Mouse (Mus musculus): ENCODE measurements at regions not wholly inside any gene's neighbourhood (a gene's known extent, or its start where the extent isn't known, plus 50 kb on each side); places are given as distances from the start of the nearest gene placed in this dataset.
A peak's percentile ranks its signal among the peaks of the same experiment; 100 is the strongest.

DNA sequence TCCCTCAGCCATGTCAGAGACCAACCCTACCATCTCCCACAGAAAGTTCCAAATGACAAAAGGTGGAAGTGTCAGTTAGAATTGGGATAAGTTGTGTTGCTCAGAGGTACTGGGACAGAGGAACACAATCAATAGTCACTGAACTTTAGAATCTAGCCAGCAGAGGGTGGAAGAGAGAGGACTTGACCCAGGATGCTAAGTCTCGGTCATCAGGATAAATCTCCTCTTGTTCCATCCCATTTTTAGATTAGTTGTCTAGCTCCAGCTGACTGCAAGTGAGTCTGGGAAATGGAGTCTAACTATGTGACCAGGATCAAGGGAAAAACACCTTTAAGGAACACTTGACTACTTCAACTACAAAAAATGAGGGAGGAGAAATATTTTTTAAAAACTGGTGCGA is 91.5 kb downstream of the Fam84b start:
- DNase-seq (ENCODE audit: low spot score) (no peak), ATAC-seq (replicated peaks; ENCODE audit: low FRiP score, low TSS enrichment, low read depth) (no peak)
- Histone ChIP-seq H3K4me1 (replicated peaks; ENCODE audit: control insufficient read depth, insufficient read depth, low read length) (no peaks in the 10 kb centered on the region), H3K4me2 (ENCODE audit: low read length) (no peak overlapping the region), H3K4me3 (ENCODE audit: low read depth, low read length) (no peak overlapping the region), H3K9ac (ENCODE audit: low read length) (no peak overlapping the region), H3K36me3 (ENCODE audit: control insufficient read depth, insufficient read depth, low read length) (no peaks in the 10 kb centered on the region), H3K27me3 (replicated peaks; ENCODE audit: control insufficient read depth, insufficient read depth, low read length) (no peaks in the 10 kb centered on the region), H3K9me3 (ENCODE audit: control insufficient read depth, low read length) (no peaks in the 10 kb centered on the region), H3K27ac (ENCODE audit: low read depth) (no peak overlapping the region)
- 64% methylated on average over 2 of the region's 2 CpGs for WGBS

DNA sequence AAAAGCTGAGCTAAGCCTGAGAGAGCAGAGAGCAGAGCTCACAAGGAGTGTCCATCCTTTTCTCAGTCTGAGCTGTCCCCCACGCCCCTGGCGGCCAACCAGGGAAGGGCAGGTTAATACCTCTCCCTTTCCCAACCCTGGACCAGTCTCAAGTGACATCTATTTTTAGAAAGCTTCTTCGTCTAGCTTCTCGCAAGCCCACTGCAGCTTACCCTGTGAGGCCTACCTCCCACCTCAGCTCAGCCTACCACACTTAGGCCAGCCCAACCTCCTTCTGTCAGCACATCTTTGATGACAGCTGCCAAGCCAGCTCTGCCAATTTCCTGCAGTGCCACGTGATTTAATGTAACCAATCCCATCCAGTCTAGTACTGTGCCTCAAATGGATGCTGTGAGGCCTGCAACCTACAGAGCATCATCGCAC is 93.6 kb downstream of the Fam84b start:
- Histone ChIP-seq H3K27ac (ENCODE audit: low read depth) (no peak overlapping the region), H3K9me3 (ENCODE audit: control insufficient read depth, low read length) (no peaks in the 10 kb centered on the region), H3K4me3 (ENCODE audit: low read depth, low read length) (no peak overlapping the region), H3K27me3 (replicated peaks; ENCODE audit: control insufficient read depth, insufficient read depth, low read length) (no peaks in the 10 kb centered on the region), H3K9ac (ENCODE audit: low read length) (no peak overlapping the region), H3K36me3 (ENCODE audit: control insufficient read depth, insufficient read depth, low read length) (no peaks in the 10 kb centered on the region), H3K4me1 (replicated peaks; ENCODE audit: control insufficient read depth, insufficient read depth, low read length) (no peaks in the 10 kb centered on the region), H3K4me2 (ENCODE audit: low read length) (no peak overlapping the region)
- DNase-seq (ENCODE audit: low spot score) (peak; percentile 73), ATAC-seq (replicated peaks; ENCODE audit: low FRiP score, low TSS enrichment, low read depth) (no peak; the same call in 1 of the 2 replicates)
- WGBS: 36% methylated on average over 6 of the region's 6 CpGs

DNA sequence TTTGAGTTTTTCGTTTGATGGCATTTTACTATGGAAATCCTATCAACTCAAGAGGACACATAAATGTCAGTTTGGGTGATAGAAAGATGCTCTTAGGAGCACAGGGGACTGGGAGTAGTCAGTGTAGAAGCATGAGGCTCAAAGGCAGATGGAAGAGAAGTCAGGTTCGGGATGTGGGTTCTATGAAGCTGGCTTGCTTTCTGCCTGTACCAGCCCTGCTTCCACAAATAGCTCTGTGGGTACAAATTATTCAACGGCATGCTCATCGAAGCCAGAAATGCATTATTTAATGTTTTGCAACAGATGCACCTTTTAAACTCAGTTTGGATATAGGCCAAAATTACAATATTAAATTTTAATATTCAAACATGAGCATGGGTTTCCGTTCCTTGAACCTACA is 99.3 kb downstream of the Fam84b start:
- Histone ChIP-seq H3K27ac (ENCODE audit: low read depth) (no peak overlapping the region), H3K9me3 (ENCODE audit: control insufficient read depth, low read length) (no peaks in the 10 kb centered on the region), H3K9ac (ENCODE audit: low read length) (no peak overlapping the region), H3K36me3 (ENCODE audit: control insufficient read depth, insufficient read depth, low read length) (no peaks in the 10 kb centered on the region), H3K27me3 (replicated peaks; ENCODE audit: control insufficient read depth, insufficient read depth, low read length) (no peaks in the 10 kb centered on the region), H3K4me1 (replicated peaks; ENCODE audit: control insufficient read depth, insufficient read depth, low read length) (no peaks in the 10 kb centered on the region), H3K4me3 (ENCODE audit: low read depth, low read length) (no peak overlapping the region), H3K4me2 (ENCODE audit: low read length) (no peak overlapping the region)
- DNase-seq (ENCODE audit: low spot score) (no peak), ATAC-seq (replicated peaks; ENCODE audit: low FRiP score, low TSS enrichment, low read depth) (no peak)
- WGBS: 88% methylated on average over 5 of the region's 5 CpGs

DNA sequence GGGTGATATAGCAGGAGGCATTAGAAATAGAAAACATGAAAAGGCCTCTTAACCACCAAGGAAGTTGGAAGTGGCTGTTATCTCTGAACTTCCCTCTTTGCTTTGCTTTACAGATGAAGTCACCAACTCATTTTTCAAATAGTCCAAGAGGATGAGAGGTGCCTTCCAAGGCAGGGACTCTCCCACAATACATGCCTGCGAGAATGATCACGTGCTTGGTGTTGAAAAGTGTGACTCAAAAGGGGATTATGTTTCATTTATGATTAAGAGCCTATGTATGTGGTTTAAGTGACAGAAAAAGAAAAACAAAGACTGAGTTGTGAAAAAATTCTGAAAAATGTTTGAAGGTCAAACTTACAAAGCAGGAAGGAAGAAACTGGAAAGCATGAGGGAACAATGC is 114.0 kb downstream of the Fam84b start:
- no peaks in the 10 kb centered on the region for H3K27me3 ChIP-seq (replicated peaks; ENCODE audit: control insufficient read depth, insufficient read depth, low read length)
- H3K4me2 ChIP-seq (ENCODE audit: low read length): no peak overlapping the region
- WGBS: 74% methylated on average over 2 of the region's 2 CpGs
- H3K4me1 ChIP-seq (replicated peaks; ENCODE audit: control insufficient read depth, insufficient read depth, low read length): no peaks in the 10 kb centered on the region
- no peak overlapping the region for H3K9ac ChIP-seq (ENCODE audit: low read length)
- H3K36me3 ChIP-seq (ENCODE audit: control insufficient read depth, insufficient read depth, low read length): no peaks in the 10 kb centered on the region
- no peak for ATAC-seq (replicated peaks; ENCODE audit: low FRiP score, low TSS enrichment, low read depth)
- no peak overlapping the region for H3K27ac ChIP-seq (ENCODE audit: low read depth)
- H3K4me3 ChIP-seq (ENCODE audit: low read depth, low read length): no peak overlapping the region
- DNase-seq (ENCODE audit: low spot score): no peak
- no peaks in the 10 kb centered on the region for H3K9me3 ChIP-seq (ENCODE audit: control insufficient read depth, low read length)

DNA sequence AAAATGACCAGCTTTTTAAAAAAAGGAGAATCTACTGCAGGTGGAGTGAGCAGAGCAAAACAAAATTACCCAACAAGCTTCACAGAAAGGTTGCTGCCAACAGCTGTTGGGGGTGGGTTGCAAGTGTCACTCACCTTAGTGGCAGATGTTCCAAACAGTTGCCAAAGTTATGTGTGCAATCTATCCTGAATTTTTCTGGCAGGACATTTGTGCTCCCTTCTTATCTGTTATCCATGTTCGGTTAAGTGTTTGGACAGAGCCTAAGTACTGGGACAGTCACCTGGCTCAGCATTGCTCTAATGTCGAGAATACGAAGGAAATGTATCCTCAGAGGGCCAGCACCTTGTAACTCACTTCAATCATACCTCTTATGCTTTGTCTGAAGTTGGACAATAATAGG is 115.3 kb downstream of the Fam84b start:
- no peak overlapping the region for H3K4me2 ChIP-seq (ENCODE audit: low read length)
- no peak for DNase-seq (ENCODE audit: low spot score)
- H3K9ac ChIP-seq (ENCODE audit: low read length): no peak overlapping the region
- no peak overlapping the region for H3K27ac ChIP-seq (ENCODE audit: low read depth)
- H3K27me3 ChIP-seq (replicated peaks; ENCODE audit: control insufficient read depth, insufficient read depth, low read length): no peaks in the 10 kb centered on the region
- ATAC-seq (replicated peaks; ENCODE audit: low FRiP score, low TSS enrichment, low read depth): no peak
- no peaks in the 10 kb centered on the region for H3K36me3 ChIP-seq (ENCODE audit: control insufficient read depth, insufficient read depth, low read length)
- WGBS: 78% methylated on average over 3 of the region's 3 CpGs
- H3K4me3 ChIP-seq (ENCODE audit: low read depth, low read length): no peak overlapping the region
- H3K4me1 ChIP-seq (replicated peaks; ENCODE audit: control insufficient read depth, insufficient read depth, low read length): no peaks in the 10 kb centered on the region
- H3K9me3 ChIP-seq (ENCODE audit: control insufficient read depth, low read length): no peaks in the 10 kb centered on the region

DNA sequence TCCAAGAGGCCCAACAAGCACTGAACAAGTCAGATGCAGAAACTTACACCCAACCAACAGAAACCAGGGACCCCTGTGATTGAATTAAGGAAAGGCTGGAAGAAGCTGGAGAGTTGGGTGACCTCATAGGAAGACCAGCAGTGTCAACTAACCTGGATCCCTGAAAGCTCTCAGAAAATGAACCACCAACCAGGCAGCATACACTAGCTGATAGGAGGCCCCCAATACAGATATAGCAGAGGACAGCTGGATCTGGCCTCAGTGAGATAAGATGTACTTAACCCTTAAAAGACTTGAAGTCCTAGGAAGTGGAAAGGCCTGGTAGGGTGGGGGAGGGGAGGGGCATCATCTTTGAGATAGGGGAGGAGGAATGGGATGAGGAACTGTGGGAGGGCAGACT is 121.2 kb downstream of the Fam84b start:
- Histone ChIP-seq H3K4me3 (ENCODE audit: low read depth, low read length) (no peak overlapping the region), H3K27me3 (replicated peaks; ENCODE audit: control insufficient read depth, insufficient read depth, low read length) (no peaks in the 10 kb centered on the region), H3K4me2 (ENCODE audit: low read length) (no peak overlapping the region), H3K9me3 (ENCODE audit: control insufficient read depth, low read length) (no peaks in the 10 kb centered on the region), H3K9ac (ENCODE audit: low read length) (no peak overlapping the region), H3K27ac (ENCODE audit: low read depth) (no peak overlapping the region), H3K4me1 (replicated peaks; ENCODE audit: control insufficient read depth, insufficient read depth, low read length) (no peaks in the 10 kb centered on the region), H3K36me3 (ENCODE audit: control insufficient read depth, insufficient read depth, low read length) (no peaks in the 10 kb centered on the region)
- no peak for ATAC-seq (replicated peaks; ENCODE audit: low FRiP score, low TSS enrichment, low read depth)
- DNase-seq (ENCODE audit: low spot score): no peak

DNA sequence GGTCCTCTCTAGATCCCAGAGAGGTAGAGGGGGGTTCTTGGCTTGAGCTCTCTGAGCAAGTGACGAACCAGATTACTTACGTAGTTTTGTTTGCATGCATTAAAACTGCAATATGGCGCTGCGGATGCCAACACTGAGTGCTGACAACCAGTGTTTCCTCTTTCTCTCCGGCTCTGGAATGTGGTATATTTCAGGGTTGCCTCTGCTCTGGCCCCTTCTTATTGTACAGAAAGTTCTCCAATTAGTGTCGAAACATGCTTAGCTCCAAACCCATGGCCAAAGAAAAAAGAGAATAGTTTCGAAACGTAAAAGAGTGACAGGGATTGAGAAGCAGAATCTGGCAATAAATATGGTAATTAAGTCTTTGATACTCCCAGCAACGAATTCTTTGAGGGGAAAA is 124.8 kb downstream of the Fam84b start:
- no peak for DNase-seq (ENCODE audit: low spot score)
- no peaks in the 10 kb centered on the region for H3K36me3 ChIP-seq (ENCODE audit: control insufficient read depth, insufficient read depth, low read length)
- H3K27me3 ChIP-seq (replicated peaks; ENCODE audit: control insufficient read depth, insufficient read depth, low read length): no peaks in the 10 kb centered on the region
- H3K27ac ChIP-seq (ENCODE audit: low read depth): no peak overlapping the region
- no peak for ATAC-seq (replicated peaks; ENCODE audit: low FRiP score, low TSS enrichment, low read depth)
- WGBS: 78% methylated on average over 9 of the region's 9 CpGs
- H3K9ac ChIP-seq (ENCODE audit: low read length): no peak overlapping the region
- H3K4me3 ChIP-seq (ENCODE audit: low read depth, low read length): no peak overlapping the region
- no peak overlapping the region for H3K4me2 ChIP-seq (ENCODE audit: low read length)
- H3K4me1 ChIP-seq (replicated peaks; ENCODE audit: control insufficient read depth, insufficient read depth, low read length): no peaks in the 10 kb centered on the region
- H3K9me3 ChIP-seq (ENCODE audit: control insufficient read depth, low read length): no peaks in the 10 kb centered on the region

DNA sequence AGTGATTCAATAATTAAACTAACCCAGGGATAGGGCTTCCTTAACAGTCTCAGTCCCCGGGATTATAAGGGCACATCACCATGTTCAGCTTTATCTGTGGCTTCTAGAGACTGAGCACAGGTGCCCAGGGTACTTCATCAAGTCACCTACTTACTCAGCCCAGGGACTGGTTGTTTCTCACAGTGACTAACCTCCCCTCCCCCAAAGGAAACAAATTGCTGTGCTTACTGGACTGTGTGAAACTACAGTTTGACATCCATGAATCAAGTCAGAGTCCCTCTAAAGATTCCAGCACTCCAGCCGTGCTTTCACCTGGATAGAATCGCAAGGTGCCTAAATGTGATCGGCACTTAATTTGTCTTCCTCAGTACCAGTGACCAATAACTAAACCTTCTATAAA is 125.2 kb downstream of the Fam84b start:
- no peak overlapping the region for H3K4me3 ChIP-seq (ENCODE audit: low read depth, low read length)
- H3K9ac ChIP-seq (ENCODE audit: low read length): no peak overlapping the region
- no peak overlapping the region for H3K27ac ChIP-seq (ENCODE audit: low read depth)
- no peaks in the 10 kb centered on the region for H3K36me3 ChIP-seq (ENCODE audit: control insufficient read depth, insufficient read depth, low read length)
- H3K27me3 ChIP-seq (replicated peaks; ENCODE audit: control insufficient read depth, insufficient read depth, low read length): no peaks in the 10 kb centered on the region
- no peaks in the 10 kb centered on the region for H3K4me1 ChIP-seq (replicated peaks; ENCODE audit: control insufficient read depth, insufficient read depth, low read length)
- no peak for DNase-seq (ENCODE audit: low spot score)
- no peaks in the 10 kb centered on the region for H3K9me3 ChIP-seq (ENCODE audit: control insufficient read depth, low read length)
- no peak overlapping the region for H3K4me2 ChIP-seq (ENCODE audit: low read length)
- no peak for ATAC-seq (replicated peaks; ENCODE audit: low FRiP score, low TSS enrichment, low read depth)
- WGBS: 77% methylated on average over 4 of the region's 4 CpGs

DNA sequence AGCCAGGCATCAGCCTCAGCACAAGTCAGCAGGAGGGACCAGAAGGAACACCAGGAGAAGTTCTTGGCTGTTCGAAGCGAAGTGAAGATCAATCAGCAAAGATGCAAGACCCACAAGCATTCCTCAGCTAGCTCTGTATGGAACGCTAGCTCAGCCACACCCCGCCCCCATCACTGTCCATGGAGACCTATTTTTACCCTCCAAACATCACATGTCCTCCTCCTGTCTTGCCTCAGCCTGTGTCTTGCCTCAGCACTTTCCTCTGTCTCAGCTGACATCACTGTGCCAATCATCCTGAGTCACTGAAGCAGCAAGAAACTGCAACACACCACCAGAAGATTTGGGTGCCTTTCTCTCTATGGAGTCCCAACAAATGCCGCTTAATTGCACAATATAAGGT is 134.2 kb downstream of the Fam84b start:
- Histone ChIP-seq H3K4me1 (replicated peaks; ENCODE audit: control insufficient read depth, insufficient read depth, low read length) (no peaks in the 10 kb centered on the region), H3K4me3 (ENCODE audit: low read depth, low read length) (no peak overlapping the region), H3K27ac (ENCODE audit: low read depth) (no peak overlapping the region), H3K9ac (ENCODE audit: low read length) (no peak overlapping the region), H3K27me3 (replicated peaks; ENCODE audit: control insufficient read depth, insufficient read depth, low read length) (no peaks in the 10 kb centered on the region), H3K36me3 (ENCODE audit: control insufficient read depth, insufficient read depth, low read length) (no peaks in the 10 kb centered on the region), H3K4me2 (ENCODE audit: low read length) (no peak overlapping the region), H3K9me3 (ENCODE audit: control insufficient read depth, low read length) (no peaks in the 10 kb centered on the region)
- WGBS: 90% methylated on average over 5 of the region's 5 CpGs
- ATAC-seq (replicated peaks; ENCODE audit: low FRiP score, low TSS enrichment, low read depth) (no peak), DNase-seq (ENCODE audit: low spot score) (no peak)
